ENCODE assay signal across 8 mouse cellular contexts in genomic region chr4:107701116-107701515, GRCm38 (mm10). TPM values are rescaled to one million over a fixed set of nuclear protein-coding genes. Genes with fewer than 3 reads are reported as not detected.
DNase-seq lines count a peak whose midpoint lies in the region; ATAC-seq and TF ChIP-seq lines count a peak whose summit lies in the region.

No protein-coding gene starts in this region.

- no peak overlapping the region for H3K27ac ChIP-seq in forebrain, embryonic 10.5 days
- H3K27ac ChIP-seq in forebrain, embryonic 12.5 days, result no peak overlapping the region
- H3K27ac ChIP-seq in spleen, adult 2 months (ENCODE audit: insufficient read depth, low read length), result no peak overlapping the region

- no peaks in the 10 kb centered on the region for H3K27me3 ChIP-seq in forebrain, embryonic 10.5 days (ENCODE audit: poor library complexity, severe bottlenecking)
- no peaks in the 10 kb centered on the region for H3K27me3 ChIP-seq in forebrain, embryonic 12.5 days
- H3K27me3 ChIP-seq in spleen, adult 2 months (ENCODE audit: control insufficient read depth, insufficient read depth, low read length), result no peaks in the 10 kb centered on the region

- peak; percentile 51 for DNase-seq in forebrain, embryonic 10.5 days (ENCODE audit: extremely low spot score, low spot score)
- DNase-seq in spleen, adult 2 months (ENCODE audit: low read depth in 1 of 2, low spot score in 2 of 2), result no peak
- no peak for DNase-seq in spleen, postnatal 36 days (ENCODE audit: low spot score in 2 of 2)
- peak; percentile 86 for DNase-seq in embryo, embryonic 11 days
- peak; percentile 46 to 66 for DNase-seq in kidney, postnatal 25 days
- peak; percentile 47 for DNase-seq in lung, postnatal 14 days
- DNase-seq in thymus, postnatal 0 days (ENCODE audit: low spot score), result peak; percentile 39

- TF ChIP-seq CTCF in spleen, adult 2 months (IDR thresholded peaks at IDR 0.05; ENCODE audit: extremely low read depth, insufficient read depth, insufficient read length, insufficient replicate concordance), result peak; percentile 18; the same call in 1 of the 2 replicates

- ATAC-seq in forebrain, embryonic 12.5 days (ENCODE audit: low FRiP score), result no peak

- no peaks in the 10 kb centered on the region for H3K36me3 ChIP-seq in forebrain, embryonic 10.5 days (replicated peaks)
- no peaks in the 10 kb centered on the region for H3K36me3 ChIP-seq in forebrain, embryonic 12.5 days (replicated peaks)
- no peaks in the 10 kb centered on the region for H3K36me3 ChIP-seq in spleen, adult 2 months (ENCODE audit: control insufficient read depth, insufficient read depth, low read length)

- no peak overlapping the region for H3K9ac ChIP-seq in forebrain, embryonic 12.5 days

- H3K9me3 ChIP-seq in forebrain, embryonic 10.5 days, result no peaks in the 10 kb centered on the region
- H3K9me3 ChIP-seq in forebrain, embryonic 12.5 days, result peaks cover 4% of the 10 kb centered on the region; the same call in 1 of the 2 replicates

- TF ChIP-seq POLR2A in spleen, adult 2 months (IDR thresholded peaks at IDR 0.05; ENCODE audit: low read depth, low read length), result no peak

- peaks cover 4% of the 10 kb centered on the region; the same call in 1 of the 2 replicates for H3K4me1 ChIP-seq in forebrain, embryonic 10.5 days
- 0 out of 2 replicates have a peak, but pooled peaks cover 2% of the 10 kb centered on the region for H3K4me1 ChIP-seq in forebrain, embryonic 12.5 days
- H3K4me1 ChIP-seq in spleen, adult 2 months (ENCODE audit: control insufficient read depth, insufficient read depth, insufficient read length), result no peaks in the 10 kb centered on the region

- no peak overlapping the region for H3K4me3 ChIP-seq in forebrain, embryonic 10.5 days
- H3K4me3 ChIP-seq in forebrain, embryonic 12.5 days (replicated peaks), result no peak overlapping the region
- no peak overlapping the region for H3K4me3 ChIP-seq in spleen, adult 2 months (ENCODE audit: extremely low read depth, insufficient read depth, insufficient read length)

- H3K4me2 ChIP-seq in forebrain, embryonic 12.5 days, result no peak overlapping the region

- WGBS in forebrain, embryonic 10.5 days, result 32% methylated on average over 11 of the region's 11 CpGs
- WGBS in forebrain, embryonic 12.5 days, result 32% methylated on average over 11 of the region's 11 CpGs
- WGBS in spleen, adult 2 months, result 41% methylated on average over 11 of the region's 11 CpGs

RNA-seq across cellular contexts. Expression of gene Dmrtb1, which starts 17.1 kb away (rescaled TPM):
- 0.87 and 2.7 TPM in 2 replicates for polyA plus RNA-seq in forebrain, embryonic 10.5 days (2016; fragmentation: Nextera tagmentation; extraction: Ambion mirVana)
- polyA plus RNA-seq in forebrain, embryonic 12.5 days (2016; fragmentation: Nextera tagmentation; extraction: Ambion mirVana), result 27.5 and 30.8 TPM in 2 replicates
- polyA plus RNA-seq in spleen, adult 2 months (2012; rRNA removed), result 0.44 and 0.95 TPM in 2 replicates
- 0.30 and 0.43 TPM in 2 replicates for polyA plus RNA-seq in thymus, postnatal 0 days (2015; fragmentation: Nextera tagmentation; extraction: Ambion mirVana)

Comparison
In these comparisons a context has a peak if more than half of its experiments do, and no peak if none do; other contexts are left out.
1. DNase-seq: peak in forebrain, embryonic 10.5 days (single experiment), embryo, embryonic 11 days (single experiment), kidney, postnatal 25 days (2 of 2), lung, postnatal 14 days (single experiment) and thymus, postnatal 0 days (single experiment); none in spleen, adult 2 months (0 of 2) and spleen, postnatal 36 days (0 of 2).